Mouse (Mus musculus): ENCODE data around the gene Pcdh7.

The Pcdh7 gene

GRCm38 (mm10) chr5:57931738-57932137, 214.0 kb downstream of the Pcdh7 start:
- no peak for DNase-seq

GRCm38 (mm10) chr5:57934666-57935065, 216.9 kb downstream of the Pcdh7 start:
- DNase-seq: no peak

- DNase-seq: no peak
Measured at GRCm38 (mm10) chr5:57940457-57940856, 222.7 kb downstream of the Pcdh7 start.

GRCm38 (mm10) chr5:57943176-57943575, 225.4 kb downstream of the Pcdh7 start:
- no peak for DNase-seq

- DNase-seq: no peak
Measured at GRCm38 (mm10) chr5:57943611-57944010, 225.8 kb downstream of the Pcdh7 start.

GRCm38 (mm10) chr5:57945419-57945818, 227.7 kb downstream of the Pcdh7 start:
- DNase-seq: no peak

- no peak for DNase-seq
Measured at GRCm38 (mm10) chr5:57959317-57959716, 241.6 kb downstream of the Pcdh7 start.

- DNase-seq: no peak
Measured at GRCm38 (mm10) chr5:57963792-57964191, 246.0 kb downstream of the Pcdh7 start.

- DNase-seq: no peak
Measured at GRCm38 (mm10) chr5:57964201-57964600, 246.4 kb downstream of the Pcdh7 start.

- no peak for DNase-seq
Measured at GRCm38 (mm10) chr5:57993584-57993983, 275.8 kb downstream of the Pcdh7 start.

- DNase-seq: no peak
Measured at GRCm38 (mm10) chr5:58021331-58021730, 303.6 kb downstream of the Pcdh7 start.

GRCm38 (mm10) chr5:58025123-58025522, 307.4 kb downstream of the Pcdh7 start:
- no peak for DNase-seq

GRCm38 (mm10) chr5:58025759-58026158, 308.0 kb downstream of the Pcdh7 start:
- no peak for DNase-seq

GRCm38 (mm10) chr5:58039875-58040274, 322.1 kb downstream of the Pcdh7 start:
- no peak for DNase-seq

GRCm38 (mm10) chr5:58044216-58044615, 326.4 kb downstream of the Pcdh7 start:
- DNase-seq: no peak

- no peak for DNase-seq
Measured at GRCm38 (mm10) chr5:58081054-58081453, 363.3 kb downstream of the Pcdh7 start.

GRCm38 (mm10) chr5:58082230-58082629, 364.5 kb downstream of the Pcdh7 start:
- no peak for DNase-seq

GRCm38 (mm10) chr5:58083056-58083455, 365.3 kb downstream of the Pcdh7 start:
- no peak for DNase-seq

GRCm38 (mm10) chr5:58083972-58084371, 366.2 kb downstream of the Pcdh7 start:
- DNase-seq: no peak

- no peak for DNase-seq
Measured at GRCm38 (mm10) chr5:58108665-58109364, 391.0 kb downstream of the Pcdh7 start.

- no peak for DNase-seq
Measured at GRCm38 (mm10) chr5:58116096-58116495, 398.3 kb downstream of the Pcdh7 start.

- no peak for DNase-seq
Measured at GRCm38 (mm10) chr5:58117896-58118295, 400.1 kb downstream of the Pcdh7 start.

GRCm38 (mm10) chr5:58118930-58119611, 401.3 kb downstream of the Pcdh7 start:
- DNase-seq: no peak

GRCm38 (mm10) chr5:58143897-58144296, 426.1 kb downstream of the Pcdh7 start:
- no peak for DNase-seq

GRCm38 (mm10) chr5:58153966-58154365, 436.2 kb downstream of the Pcdh7 start:
- DNase-seq: no peak
